Mouse (Mus musculus) midbrain, embryonic 14.5 days (tissue): ENCODE data around the gene Lamb3. TPM values are rescaled to one million over a fixed set of nuclear protein-coding genes. Genes with fewer than 3 reads are reported as not detected.
A peak's percentile ranks its signal among the peaks of the same experiment; 100 is the strongest.

Source experiments
- ATAC-seq: fragments of 200-750 bp; cut with Nextera tagmentation; 2 replicates; pipeline ENCODE4 v1.8.0; 2017; ENCODE audit warnings: moderate number of reproducible peaks, moderate library complexity; ENCODE audit not compliant: low FRiP score, low TSS enrichment
- DNase-seq: peaks from one replicate; pipeline ENCODE4 v3.0.0-alpha.2; 2015
- H3K27ac ChIP-seq: fragments of 300-500 bp; sonication (generic); replicated peaks from 2 replicates; pipeline ENCODE4 v1.5.1; 2014; ENCODE audit warnings: mild to moderate bottlenecking, low read depth, low read length, moderate library complexity
- H3K27me3 ChIP-seq: fragments of 300-500 bp; sonication (generic); 2 replicates; pipeline ENCODE4 v1.6.1; 2014; ENCODE audit warnings: low read length, control low read depth, mixed read lengths; ENCODE audit not compliant: control insufficient read depth, insufficient read depth
- H3K36me3 ChIP-seq: fragments of 300-500 bp; sonication (generic); 2 replicates; pipeline ENCODE4 v1.6.1; 2014; ENCODE audit warnings: low read length, control low read depth; ENCODE audit not compliant: control insufficient read depth, insufficient read depth
- H3K4me1 ChIP-seq: fragments of 300-500 bp; sonication (generic); 2 replicates; pipeline ENCODE4 v1.6.1; 2014; ENCODE audit warnings: mild to moderate bottlenecking, antibody characterized with exemption, low read length, control low read depth; ENCODE audit not compliant: control insufficient read depth, insufficient read depth
- H3K4me2 ChIP-seq: fragments of 300-500 bp; sonication (generic); 2 replicates; pipeline ENCODE4 v1.6.1; 2014; ENCODE audit warnings: mild to moderate bottlenecking, low read length, moderate library complexity
- H3K4me3 ChIP-seq: fragments of 300-500 bp; sonication (generic); replicated peaks from 2 replicates; pipeline ENCODE4 v1.5.1; 2014; ENCODE audit warnings: low read depth, low read length
- H3K9ac ChIP-seq: fragments of 300-500 bp; sonication (generic); replicated peaks from 2 replicates; pipeline ENCODE4 v1.6.1; 2014; ENCODE audit warnings: mild to moderate bottlenecking, low read length, moderate library complexity
- H3K9me3 ChIP-seq: fragments of 300-500 bp; sonication (generic); 2 replicates; pipeline ENCODE4 v1.6.1; 2016; ENCODE audit warnings: low read length, control low read depth, mixed read lengths; ENCODE audit not compliant: control insufficient read depth
- WGBS: fragments of 180-500 bp; shearing (Covaris S2); extraction: QIAGEN DNeasy Blood & Tissue Kit; methylation state at CpG from one replicate; pipeline ENCODE4 v1.1.7; 2014; 5-methylcytosine and 5-hydroxymethylcytosine counted together
- polyA plus RNA-seq: library from polyadenylated mRNA; unstranded; fragments of >200 nt; fragmentation: Nextera tagmentation; extraction: Ambion mirVana; gene quantifications from 2 replicates; pipeline ENCODE4 v1.2.1, GENCODE M21; 2014

The Lamb3 gene
- polyA plus RNA-seq, 1 experiment from 2014 or later, result 0.30 TPM

DNA sequence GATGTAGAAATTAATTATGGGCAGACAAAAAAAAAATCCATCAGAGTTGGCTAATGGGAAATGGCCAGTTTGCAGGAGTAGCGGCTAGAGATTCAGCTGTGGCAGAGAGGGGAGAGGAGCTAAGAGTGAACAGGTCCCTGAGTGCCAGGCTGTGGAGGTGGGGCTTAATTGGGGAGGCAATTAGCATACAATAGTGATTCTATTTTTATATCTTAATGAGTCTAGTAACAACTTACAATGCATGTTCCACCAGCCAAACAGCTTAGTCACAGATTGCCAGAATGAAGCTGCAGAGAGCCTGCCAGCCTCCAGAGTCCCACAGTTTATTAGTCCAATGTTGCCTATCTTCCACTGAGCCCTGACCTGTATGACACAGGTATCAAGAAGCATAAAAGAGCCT lies 119.7 kb downstream of the Lamb3 start:
- no peak overlapping the region for H3K4me3 ChIP-seq
- no peak overlapping the region for H3K9ac ChIP-seq
- H3K36me3 ChIP-seq, result no peaks in the 10 kb centered on the region
- no peak overlapping the region for H3K4me2 ChIP-seq
- no peaks in the 10 kb centered on the region for H3K27me3 ChIP-seq
- DNase-seq (no peak), ATAC-seq (no peak)
- H3K27ac ChIP-seq, result no peak overlapping the region
- H3K4me1 ChIP-seq, result no peaks in the 10 kb centered on the region
- 71% methylated on average over 1 of the region's 1 CpGs for WGBS
- no peaks in the 10 kb centered on the region for H3K9me3 ChIP-seq

- 80% methylated on average over 5 of the region's 5 CpGs for WGBS
These were observed 120.2 kb downstream of the Lamb3 start for GRCm38 (mm10) chr1:193327686-193328085.

DNA sequence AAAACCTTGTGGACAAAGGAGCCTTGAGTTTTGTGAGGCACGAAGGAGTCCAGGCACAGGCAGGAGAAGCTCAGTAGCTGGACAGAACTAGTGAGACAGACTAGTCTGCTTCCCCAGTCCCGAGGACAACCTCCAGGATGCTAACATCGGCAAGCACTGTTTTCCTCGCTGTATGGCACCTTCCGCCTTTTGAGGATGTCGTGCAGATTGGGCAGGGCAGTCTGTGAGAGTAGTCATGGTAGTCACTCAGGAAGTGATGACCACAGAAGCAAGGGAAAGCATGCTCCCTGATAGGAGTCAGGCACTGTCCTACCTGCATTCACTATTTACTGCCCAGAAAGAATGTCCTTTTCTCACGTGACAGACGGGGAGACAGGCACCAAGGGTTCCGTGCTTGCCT lies 122.1 kb downstream of the Lamb3 start:
- Histone ChIP-seq H3K9ac (no peak overlapping the region), H3K4me1 (0 out of 2 replicates have a peak, but pooled peaks cover 2% of the 10 kb centered on the region), H3K9me3 (no peaks in the 10 kb centered on the region), H3K4me2 (no peak overlapping the region), H3K27me3 (no peaks in the 10 kb centered on the region), H3K36me3 (no peaks in the 10 kb centered on the region), H3K4me3 (no peak overlapping the region), H3K27ac (no peak overlapping the region)
- no peak for DNase-seq
- 72% methylated on average over 9 of the region's 9 CpGs for WGBS
- no peak for ATAC-seq

More at GRCm38 (mm10) chr1:193327686-193328085, 120.2 kb downstream of the Lamb3 start:
- Histone ChIP-seq H3K4me3 (no peak overlapping the region), H3K27me3 (no peaks in the 10 kb centered on the region), H3K27ac (no peak overlapping the region), H3K9me3 (no peaks in the 10 kb centered on the region), H3K9ac (no peak overlapping the region), H3K36me3 (no peaks in the 10 kb centered on the region), H3K4me2 (no peak overlapping the region), H3K4me1 (no peaks in the 10 kb centered on the region)
- DNase-seq (no peak), ATAC-seq (no peak)

GRCm38 (mm10) chr1:193330172-193330571 lies 122.7 kb downstream of the Lamb3 start:
- H3K27me3 ChIP-seq, result no peaks in the 10 kb centered on the region
- no peak overlapping the region for H3K4me2 ChIP-seq
- no peak overlapping the region for H3K9ac ChIP-seq
- H3K4me3 ChIP-seq, result no peak overlapping the region
- H3K4me1 ChIP-seq, result 0 out of 2 replicates have a peak, but pooled peaks cover 8% of the 10 kb centered on the region
- H3K27ac ChIP-seq, result no peak overlapping the region
- ATAC-seq (peak; percentile 90), DNase-seq (peak; percentile 84)
- WGBS, result 34% methylated on average over 10 of the region's 10 CpGs
- H3K9me3 ChIP-seq, result no peaks in the 10 kb centered on the region
- no peaks in the 10 kb centered on the region for H3K36me3 ChIP-seq

DNA sequence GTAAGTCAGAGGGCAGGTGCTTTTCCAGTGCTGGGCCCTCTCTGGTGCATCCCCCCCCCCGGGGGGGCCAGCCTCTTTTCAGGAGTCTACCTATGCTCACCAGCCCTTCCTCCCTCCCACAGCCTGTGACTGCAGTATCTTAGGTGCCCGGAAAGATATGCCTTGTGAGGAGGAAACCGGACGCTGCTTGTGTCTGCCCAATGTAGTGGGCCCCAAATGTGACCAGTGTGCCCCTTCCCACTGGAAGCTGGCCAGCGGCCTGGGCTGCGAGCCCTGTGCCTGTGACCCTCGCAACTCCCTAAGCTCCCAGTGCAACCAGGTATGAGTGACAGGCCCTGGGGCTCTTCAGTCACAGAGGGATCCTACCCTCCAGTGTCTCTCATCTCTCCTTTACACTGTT lies 123.1 kb downstream of the Lamb3 start:
- Histone ChIP-seq H3K4me2 (no peak overlapping the region), H3K4me3 (no peak overlapping the region), H3K27me3 (no peaks in the 10 kb centered on the region), H3K27ac (no peak overlapping the region), H3K9me3 (no peaks in the 10 kb centered on the region), H3K36me3 (no peaks in the 10 kb centered on the region), H3K4me1 (0 out of 2 replicates have a peak, but pooled peaks cover 8% of the 10 kb centered on the region), H3K9ac (no peak overlapping the region)
- no peak for ATAC-seq
- DNase-seq, result no peak
- 79% methylated on average over 7 of the region's 7 CpGs for WGBS

GRCm38 (mm10) chr1:193332018-193332417 lies 124.5 kb downstream of the Lamb3 start:
- no peak for ATAC-seq
- 86% methylated on average over 13 of the region's 13 CpGs for WGBS

DNA sequence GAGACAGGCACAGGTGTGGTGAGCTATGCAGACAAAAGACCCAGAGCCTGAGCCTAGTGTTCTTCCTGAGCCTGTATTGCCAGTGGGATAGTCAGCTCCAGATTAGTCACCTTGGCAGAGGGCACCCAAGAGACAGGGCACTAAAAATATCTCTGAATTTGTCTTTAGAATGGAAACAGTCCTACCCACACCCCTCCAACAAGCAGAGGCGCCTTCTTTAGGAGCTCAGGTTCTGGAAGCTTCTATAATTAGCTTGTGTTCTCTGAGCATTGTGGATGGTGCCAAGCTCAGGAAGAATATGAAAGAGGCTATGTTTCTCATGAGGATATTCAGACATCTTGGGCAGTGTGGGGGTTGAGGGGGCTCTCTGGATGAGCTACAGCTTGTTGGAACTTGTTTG lies 125.2 kb downstream of the Lamb3 start:
- no peaks in the 10 kb centered on the region for H3K36me3 ChIP-seq
- no peak overlapping the region for H3K4me2 ChIP-seq
- no peak for ATAC-seq
- H3K4me1 ChIP-seq, result 0 out of 2 replicates have a peak, but pooled peaks cover 8% of the 10 kb centered on the region
- H3K9me3 ChIP-seq, result no peaks in the 10 kb centered on the region
- no peak overlapping the region for H3K4me3 ChIP-seq
- H3K9ac ChIP-seq, result no peak overlapping the region
- no peak overlapping the region for H3K27ac ChIP-seq
- DNase-seq, result no peak
- no peaks in the 10 kb centered on the region for H3K27me3 ChIP-seq
- WGBS, result 93% methylated on average over 1 of the region's 1 CpGs

More at GRCm38 (mm10) chr1:193332018-193332417, 124.5 kb downstream of the Lamb3 start:
- Histone ChIP-seq H3K36me3 (no peaks in the 10 kb centered on the region), H3K9me3 (no peaks in the 10 kb centered on the region), H3K9ac (no peak overlapping the region), H3K4me3 (no peak overlapping the region), H3K27me3 (no peaks in the 10 kb centered on the region), H3K4me1 (0 out of 2 replicates have a peak, but pooled peaks cover 8% of the 10 kb centered on the region), H3K27ac (no peak overlapping the region), H3K4me2 (no peak overlapping the region)
- DNase-seq, result no peak

GRCm38 (mm10) chr1:193333776-193334175 lies 126.3 kb downstream of the Lamb3 start:
- Histone ChIP-seq H3K4me1 (0 out of 2 replicates have a peak, but pooled peaks cover 8% of the 10 kb centered on the region), H3K27me3 (no peaks in the 10 kb centered on the region), H3K27ac (no peak overlapping the region), H3K36me3 (no peaks in the 10 kb centered on the region), H3K4me3 (no peak overlapping the region), H3K9ac (no peak overlapping the region), H3K9me3 (no peaks in the 10 kb centered on the region), H3K4me2 (no peak overlapping the region)
- no peak for ATAC-seq
- DNase-seq, result no peak
- 79% methylated on average over 3 of the region's 3 CpGs for WGBS

DNA sequence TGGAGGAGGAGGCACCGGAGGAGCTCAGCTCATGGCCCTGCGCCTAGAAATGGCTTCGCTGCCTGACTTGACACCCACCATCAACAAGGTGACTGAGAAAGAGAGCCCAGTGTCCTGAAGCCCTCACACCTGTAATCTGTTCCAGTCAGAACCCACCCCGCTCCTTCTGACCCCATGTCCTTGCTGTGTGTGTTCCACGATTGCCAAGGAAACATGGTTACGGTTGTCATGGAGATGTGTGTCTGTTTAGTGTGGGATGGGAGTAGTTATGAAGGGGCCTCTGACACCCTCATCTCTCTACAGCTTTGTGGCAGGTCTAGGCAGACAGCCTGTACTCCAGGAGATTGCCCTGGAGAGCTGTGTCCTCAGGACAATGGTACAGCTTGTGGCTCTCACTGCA lies 127.0 kb downstream of the Lamb3 start:
- Histone ChIP-seq H3K4me3 (no peak overlapping the region), H3K27ac (no peak overlapping the region), H3K9me3 (no peaks in the 10 kb centered on the region), H3K4me2 (no peak overlapping the region), H3K27me3 (no peaks in the 10 kb centered on the region), H3K4me1 (0 out of 2 replicates have a peak, but pooled peaks cover 8% of the 10 kb centered on the region), H3K9ac (no peak overlapping the region), H3K36me3 (no peaks in the 10 kb centered on the region)
- ATAC-seq, result no peak
- WGBS, result 73% methylated on average over 6 of the region's 6 CpGs
- peak; percentile 49 for DNase-seq
